Mouse (Mus musculus) embryonic facial prominence, embryonic 10.5 days (tissue): Measurements from ENCODE around the gene Itga9. TPM values are rescaled to one million over a fixed set of nuclear protein-coding genes. Genes with fewer than 3 reads are reported as not detected.

Experiments
- DNase-seq: peaks from one replicate; pipeline ENCODE4 v3.0.0-alpha.2; 2017; ENCODE audit warnings: low spot score
- H3K27ac ChIP-seq: fragments of 300-500 bp; sonication (generic); replicated peaks from 2 replicates; pipeline ENCODE4 v1.5.1; 2016; ENCODE audit warnings: mild to moderate bottlenecking
- H3K27me3 ChIP-seq: fragments of 300-500 bp; sonication (generic); replicated peaks from 2 replicates; pipeline ENCODE4 v1.6.1; 2016; ENCODE audit warnings: low read depth, mild to moderate bottlenecking; ENCODE audit not compliant: poor library complexity, severe bottlenecking
- H3K36me3 ChIP-seq: fragments of 300-500 bp; sonication (generic); replicated peaks from 2 replicates; pipeline ENCODE4 v1.6.1; 2016; ENCODE audit warnings: mild to moderate bottlenecking, moderate library complexity
- H3K4me1 ChIP-seq: fragments of 300-500 bp; sonication (generic); 2 replicates; pipeline ENCODE4 v1.6.1; 2016
- H3K4me3 ChIP-seq: fragments of 300-500 bp; sonication (generic); 2 replicates; pipeline ENCODE4 v1.5.1; 2016; ENCODE audit warnings: mild to moderate bottlenecking, moderate library complexity
- H3K9me3 ChIP-seq: fragments of 300-500 bp; sonication (generic); 2 replicates; pipeline ENCODE4 v1.6.1; 2016; ENCODE audit warnings: mild to moderate bottlenecking
- WGBS: fragments of 180-500 bp; shearing (Covaris S2); methylation state at CpG from one replicate; pipeline ENCODE4 v1.1.7; 2016; 5-methylcytosine and 5-hydroxymethylcytosine counted together
- polyA plus RNA-seq: library from polyadenylated mRNA; unstranded; fragments of >200 nt; fragmentation: Nextera tagmentation; extraction: Ambion mirVana; gene quantifications from 2 replicates; pipeline ENCODE4 v1.2.1, GENCODE M21; 2016

Gene Itga9
- polyA plus RNA-seq, 1 experiment from 2014 or later, result 13.4 TPM

GRCm38 (mm10) chr9:118703146-118703545 is 96.7 kb downstream of the Itga9 start:
- Histone ChIP-seq H3K36me3 (peaks cover 54% of the 10 kb centered on the region), H3K27me3 (no peaks in the 10 kb centered on the region), H3K9me3 (0 out of 2 replicates have a peak, but pooled peaks cover 2% of the 10 kb centered on the region), H3K4me3 (no peak overlapping the region), H3K27ac (no peak overlapping the region), H3K4me1 (peaks cover 35% of the 10 kb centered on the region)
- no peak for DNase-seq
- WGBS, result 89% methylated on average over 3 of the region's 3 CpGs

- no peaks in the 10 kb centered on the region for H3K27me3 ChIP-seq
- peak; percentile 53 for DNase-seq
- H3K9me3 ChIP-seq, result 0 out of 2 replicates have a peak, but pooled peaks cover 3% of the 10 kb centered on the region
- peaks cover 60% of the 10 kb centered on the region for H3K36me3 ChIP-seq
- no peak overlapping the region for H3K4me3 ChIP-seq
- 60% methylated on average over 14 of the region's 14 CpGs for WGBS
- H3K4me1 ChIP-seq, result peaks cover 35% of the 10 kb centered on the region
- H3K27ac ChIP-seq, result no peak overlapping the region
These were observed 99.0 kb downstream of the Itga9 start for GRCm38 (mm10) chr9:118705381-118706074.

- WGBS, result 82% methylated on average over 18 of the region's 18 CpGs
- Histone ChIP-seq H3K27ac (no peak overlapping the region), H3K4me1 (peaks cover 29% of the 10 kb centered on the region), H3K4me3 (no peak overlapping the region), H3K27me3 (no peaks in the 10 kb centered on the region), H3K36me3 (peaks cover 63% of the 10 kb centered on the region), H3K9me3 (0 out of 2 replicates have a peak, but pooled peaks cover 3% of the 10 kb centered on the region)
- DNase-seq, result no peak
These were observed 99.9 kb downstream of the Itga9 start for GRCm38 (mm10) chr9:118706176-118706975.

GRCm38 (mm10) chr9:118710625-118711024 is 104.1 kb downstream of the Itga9 start:
- WGBS, result 73% methylated on average over 9 of the region's 9 CpGs
- Histone ChIP-seq H3K36me3 (peaks cover 57% of the 10 kb centered on the region), H3K4me3 (no peak overlapping the region), H3K27ac (no peak overlapping the region), H3K9me3 (0 out of 2 replicates have a peak, but pooled peaks cover 3% of the 10 kb centered on the region), H3K4me1 (peaks cover 24% of the 10 kb centered on the region), H3K27me3 (no peaks in the 10 kb centered on the region)
- DNase-seq, result no peak

- DNase-seq, result no peak
- H3K27me3 ChIP-seq, result no peaks in the 10 kb centered on the region
- 0 out of 2 replicates have a peak, but pooled peaks cover 3% of the 10 kb centered on the region for H3K9me3 ChIP-seq
- H3K27ac ChIP-seq, result no peak overlapping the region
- H3K36me3 ChIP-seq, result peaks cover 64% of the 10 kb centered on the region
- H3K4me3 ChIP-seq, result no peak overlapping the region
- WGBS, result 95% methylated on average over 11 of the region's 11 CpGs
- H3K4me1 ChIP-seq, result peaks cover 12% of the 10 kb centered on the region
These were observed 105.3 kb downstream of the Itga9 start for GRCm38 (mm10) chr9:118711749-118712148.

- 93% methylated on average over 8 of the region's 8 CpGs for WGBS
- Histone ChIP-seq H3K4me1 (peaks cover 12% of the 10 kb centered on the region; the same call in 1 of the 2 replicates), H3K36me3 (peaks cover 53% of the 10 kb centered on the region), H3K27ac (no peak overlapping the region), H3K4me3 (no peak overlapping the region), H3K9me3 (no peaks in the 10 kb centered on the region), H3K27me3 (no peaks in the 10 kb centered on the region)
- DNase-seq, result no peak
These were observed 107.0 kb downstream of the Itga9 start for GRCm38 (mm10) chr9:118713515-118713914.

GRCm38 (mm10) chr9:118714536-118714935 is 108.0 kb downstream of the Itga9 start:
- WGBS, result 80% methylated on average over 5 of the region's 5 CpGs
- no peaks in the 10 kb centered on the region for H3K9me3 ChIP-seq
- DNase-seq, result no peak
- peaks cover 45% of the 10 kb centered on the region for H3K36me3 ChIP-seq
- H3K4me1 ChIP-seq, result peaks cover 12% of the 10 kb centered on the region; the same call in 1 of the 2 replicates
- H3K27ac ChIP-seq, result no peak overlapping the region
- no peak overlapping the region for H3K4me3 ChIP-seq
- no peaks in the 10 kb centered on the region for H3K27me3 ChIP-seq

GRCm38 (mm10) chr9:118715971-118716628 is 109.6 kb downstream of the Itga9 start:
- Histone ChIP-seq H3K36me3 (peaks cover 42% of the 10 kb centered on the region), H3K27ac (no peak overlapping the region), H3K27me3 (no peaks in the 10 kb centered on the region), H3K4me3 (no peak overlapping the region), H3K4me1 (peaks cover 3% of the 10 kb centered on the region; the same call in 1 of the 2 replicates), H3K9me3 (no peaks in the 10 kb centered on the region)
- 89% methylated on average over 9 of the region's 9 CpGs for WGBS
- no peak for DNase-seq

- Histone ChIP-seq H3K27me3 (no peaks in the 10 kb centered on the region), H3K9me3 (no peaks in the 10 kb centered on the region), H3K36me3 (peaks cover 34% of the 10 kb centered on the region), H3K27ac (no peak overlapping the region), H3K4me3 (no peak overlapping the region), H3K4me1 (peaks cover 3% of the 10 kb centered on the region; the same call in 1 of the 2 replicates)
- WGBS, result 88% methylated on average over 3 of the region's 3 CpGs
- no peak for DNase-seq
These were observed 110.9 kb downstream of the Itga9 start for GRCm38 (mm10) chr9:118717436-118717835.

GRCm38 (mm10) chr9:118718511-118718910 is 112.0 kb downstream of the Itga9 start:
- H3K9me3 ChIP-seq, result no peaks in the 10 kb centered on the region
- no peaks in the 10 kb centered on the region for H3K4me1 ChIP-seq
- WGBS, result 96% methylated on average over 2 of the region's 2 CpGs
- no peak overlapping the region for H3K27ac ChIP-seq
- DNase-seq, result no peak
- H3K4me3 ChIP-seq, result no peak overlapping the region
- no peaks in the 10 kb centered on the region for H3K27me3 ChIP-seq
- peaks cover 30% of the 10 kb centered on the region for H3K36me3 ChIP-seq

GRCm38 (mm10) chr9:118721056-118721455 is 114.6 kb downstream of the Itga9 start:
- H3K4me3 ChIP-seq, result no peak overlapping the region
- H3K36me3 ChIP-seq, result peaks cover 32% of the 10 kb centered on the region
- no peak overlapping the region for H3K27ac ChIP-seq
- 95% methylated on average over 6 of the region's 6 CpGs for WGBS
- no peaks in the 10 kb centered on the region for H3K27me3 ChIP-seq
- H3K9me3 ChIP-seq, result 0 out of 2 replicates have a peak, but pooled peaks cover 3% of the 10 kb centered on the region
- H3K4me1 ChIP-seq, result no peaks in the 10 kb centered on the region
- DNase-seq, result no peak

GRCm38 (mm10) chr9:118722789-118723325 is 116.4 kb downstream of the Itga9 start:
- H3K9me3 ChIP-seq, result 0 out of 2 replicates have a peak, but pooled peaks cover 3% of the 10 kb centered on the region
- H3K4me1 ChIP-seq, result peaks cover 4% of the 10 kb centered on the region
- peaks cover 22% of the 10 kb centered on the region for H3K36me3 ChIP-seq
- H3K27me3 ChIP-seq, result no peaks in the 10 kb centered on the region
- no peak overlapping the region for H3K27ac ChIP-seq
- 88% methylated on average over 2 of the region's 2 CpGs for WGBS
- no peak overlapping the region for H3K4me3 ChIP-seq
- no peak for DNase-seq
